Mouse (Mus musculus) neural tube, embryonic 11.5 days (tissue): Measurements from ENCODE around the gene Kcnq2. TPM values are rescaled to one million over a fixed set of nuclear protein-coding genes. Genes with fewer than 3 reads are reported as not detected.

ENCODE experiments used
- ATAC-seq: fragments of 200-750 bp; cut with Nextera tagmentation; 2 replicates; pipeline ENCODE4 v1.8.0; 2017; ENCODE audit warnings: moderate number of reproducible peaks, mild to moderate bottlenecking, moderate TSS enrichment, moderate library complexity; ENCODE audit not compliant: insufficient read depth, low FRiP score, low TSS enrichment
- DNase-seq: peaks from one replicate; pipeline ENCODE4 v3.0.0-alpha.2; 2015; ENCODE audit warnings: low spot score
- H3K27ac ChIP-seq: fragments of 300-500 bp; sonication (generic); 2 replicates; pipeline ENCODE4 v1.5.1; 2014; ENCODE audit warnings: low read depth, mild to moderate bottlenecking, low read length
- H3K27me3 ChIP-seq: fragments of 300-500 bp; sonication (generic); 2 replicates; pipeline ENCODE4 v1.6.1; 2014; ENCODE audit warnings: mild to moderate bottlenecking, low read length, mixed read lengths; ENCODE audit not compliant: control insufficient read depth, insufficient read depth
- H3K36me3 ChIP-seq: fragments of 300-500 bp; sonication (generic); 2 replicates; pipeline ENCODE4 v1.6.1; 2014; ENCODE audit warnings: mild to moderate bottlenecking, low read length, moderate library complexity, mixed read lengths; ENCODE audit not compliant: control insufficient read depth, insufficient read depth
- H3K4me1 ChIP-seq: fragments of 300-500 bp; sonication (generic); 2 replicates; pipeline ENCODE4 v1.6.1; 2014; ENCODE audit warnings: low read length, mixed read lengths; ENCODE audit not compliant: control insufficient read depth, insufficient read depth
- H3K4me2 ChIP-seq: fragments of 300-500 bp; sonication (generic); 2 replicates; pipeline ENCODE4 v1.6.1; 2014; ENCODE audit warnings: low read depth, mild to moderate bottlenecking, moderate library complexity
- H3K4me3 ChIP-seq: fragments of 300-500 bp; sonication (generic); 2 replicates; pipeline ENCODE4 v1.5.1; 2014; ENCODE audit warnings: low read depth, low read length
- H3K9ac ChIP-seq: fragments of 300-500 bp; sonication (generic); 2 replicates; pipeline ENCODE4 v1.6.1; 2014; ENCODE audit warnings: mild to moderate bottlenecking, low read length
- H3K9me3 ChIP-seq: fragments of 300-500 bp; sonication (generic); 2 replicates; pipeline ENCODE4 v1.6.1; 2016; ENCODE audit warnings: low read length; ENCODE audit not compliant: control insufficient read depth
- WGBS: fragments of 180-500 bp; shearing (Covaris S2); extraction: QIAGEN DNeasy Blood & Tissue Kit; methylation state at CpG from one replicate; pipeline ENCODE4 v1.1.7; 2014; 5-methylcytosine and 5-hydroxymethylcytosine counted together
- polyA plus RNA-seq: library from polyadenylated mRNA; unstranded; fragments of >200 nt; fragmentation: Nextera tagmentation; extraction: Ambion mirVana; gene quantifications from 2 replicates; pipeline ENCODE4 v1.2.1, GENCODE M21; 2014

Gene Kcnq2
- polyA plus RNA-seq, 1 experiment from 2014 or later: 17.1 TPM

GRCm38 (mm10) chr2:181158471-181158870 is 23.4 kb upstream of the Kcnq2 start:
- no peak overlapping the region for H3K27ac ChIP-seq
- DNase-seq: no peak
- 96% methylated on average over 2 of the region's 2 CpGs for WGBS
- H3K9me3 ChIP-seq: no peaks in the 10 kb centered on the region
- H3K27me3 ChIP-seq: peaks cover 31% of the 10 kb centered on the region
- H3K4me2 ChIP-seq: no peak overlapping the region
- H3K9ac ChIP-seq: no peak overlapping the region
- ATAC-seq: no peak
- H3K36me3 ChIP-seq: no peaks in the 10 kb centered on the region
- H3K4me3 ChIP-seq: no peak overlapping the region
- peaks cover 8% of the 10 kb centered on the region for H3K4me1 ChIP-seq

GRCm38 (mm10) chr2:181157716-181158302 is 22.7 kb upstream of the Kcnq2 start:
- Histone ChIP-seq H3K9ac (no peak overlapping the region), H3K4me1 (peaks cover 8% of the 10 kb centered on the region), H3K4me2 (no peak overlapping the region), H3K4me3 (no peak overlapping the region), H3K27ac (no peak overlapping the region), H3K27me3 (peaks cover 31% of the 10 kb centered on the region), H3K9me3 (no peaks in the 10 kb centered on the region), H3K36me3 (no peaks in the 10 kb centered on the region)
- 79% methylated on average over 6 of the region's 6 CpGs for WGBS
- ATAC-seq (no peak), DNase-seq (no peak)

GRCm38 (mm10) chr2:181157180-181157579 is 22.1 kb upstream of the Kcnq2 start:
- DNase-seq: no peak
- Histone ChIP-seq H3K9ac (peak overlapping the region; percentile 33), H3K27ac (peak overlapping the region; percentile 49; the same call in 1 of the 2 replicates), H3K36me3 (no peaks in the 10 kb centered on the region), H3K4me3 (peak overlapping the region; percentile 25; the same call in 1 of the 2 replicates), H3K4me2 (peak overlapping the region; percentile 45), H3K27me3 (peaks cover 31% of the 10 kb centered on the region), H3K9me3 (no peaks in the 10 kb centered on the region), H3K4me1 (peaks cover 8% of the 10 kb centered on the region)
- ATAC-seq: no peak
- WGBS: 83% methylated on average over 4 of the region's 4 CpGs

- DNase-seq (peak; percentile 58), ATAC-seq (peak; percentile 48)
- H3K27me3 ChIP-seq: peaks cover 31% of the 10 kb centered on the region
- H3K9me3 ChIP-seq: no peaks in the 10 kb centered on the region
- WGBS: 5% methylated on average over 55 of the region's 55 CpGs
- peak within 1 kb of the TSS; percentile 45 for H3K4me2 ChIP-seq
- no peaks in the 10 kb centered on the region for H3K36me3 ChIP-seq
- H3K9ac ChIP-seq: peak within 1 kb of the TSS; percentile 33
- peak within 1 kb of the TSS; percentile 49; the same call in 1 of the 2 replicates for H3K27ac ChIP-seq
- H3K4me1 ChIP-seq: peaks cover 8% of the 10 kb centered on the region
- peak within 1 kb of the TSS; percentile 25 for H3K4me3 ChIP-seq
Observed at GRCm38 (mm10) chr2:181156248-181157121, 21.4 kb upstream of the Kcnq2 start, which contains the start of gene Eef1a2. Eef1a2 (minus strand) TSS chr2:181157014.

GRCm38 (mm10) chr2:181155801-181156200 is 20.7 kb upstream of the Kcnq2 start:
- peaks cover 8% of the 10 kb centered on the region for H3K4me1 ChIP-seq
- H3K9ac ChIP-seq: peak overlapping the region; percentile 33; the same call in 1 of the 2 replicates
- H3K36me3 ChIP-seq: no peaks in the 10 kb centered on the region
- H3K4me3 ChIP-seq: peak overlapping the region; percentile 25
- peak overlapping the region; percentile 45 for H3K4me2 ChIP-seq
- no peak for ATAC-seq
- DNase-seq: no peak
- WGBS: 60% methylated on average over 4 of the region's 4 CpGs
- peaks cover 31% of the 10 kb centered on the region for H3K27me3 ChIP-seq
- no peaks in the 10 kb centered on the region for H3K9me3 ChIP-seq
- no peak overlapping the region for H3K27ac ChIP-seq

DNA sequence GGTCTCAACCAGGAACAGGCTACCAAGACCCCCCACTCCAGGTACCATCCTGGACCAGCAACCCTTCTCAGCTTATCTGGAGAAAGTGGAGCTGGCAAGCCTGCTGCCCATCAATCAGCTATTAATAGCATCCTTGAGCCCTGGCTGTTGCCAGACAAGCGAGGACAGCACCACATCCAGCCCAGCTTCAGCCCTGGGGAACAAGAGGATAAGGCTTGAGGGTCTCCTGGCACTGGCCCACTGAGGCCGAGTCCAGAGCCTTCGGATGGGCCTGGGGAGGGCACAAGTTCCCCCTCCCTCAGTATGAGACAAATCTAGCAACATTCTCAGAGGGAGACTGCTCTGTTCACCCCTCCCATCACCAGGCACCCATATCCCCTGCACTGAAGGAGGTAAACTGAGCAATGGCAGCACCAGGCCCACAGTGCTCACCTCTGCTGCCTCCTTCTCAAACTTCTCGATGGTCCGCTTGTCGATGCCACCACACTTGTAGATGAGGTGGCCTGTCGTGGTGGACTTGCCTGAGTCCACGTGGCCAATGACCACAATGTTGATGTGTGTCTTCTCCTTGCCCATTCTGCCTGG is 19.8 kb upstream of the Kcnq2 start:
- Histone ChIP-seq H3K27me3 (peaks cover 31% of the 10 kb centered on the region), H3K9me3 (no peaks in the 10 kb centered on the region)
- ATAC-seq: no peak

GRCm38 (mm10) chr2:181154361-181154760 is 19.3 kb upstream of the Kcnq2 start:
- H3K9ac ChIP-seq: no peak overlapping the region
- H3K36me3 ChIP-seq: no peaks in the 10 kb centered on the region

More for the DNA sequence above, 19.8 kb upstream of the Kcnq2 start:
- H3K4me3 ChIP-seq: no peak overlapping the region
- peaks cover 6% of the 10 kb centered on the region for H3K4me1 ChIP-seq
- no peak overlapping the region for H3K4me2 ChIP-seq
- H3K27ac ChIP-seq: no peak overlapping the region
- WGBS: 82% methylated on average over 8 of the region's 8 CpGs
- no peak for DNase-seq
- H3K36me3 ChIP-seq: no peaks in the 10 kb centered on the region
- no peak overlapping the region for H3K9ac ChIP-seq

GRCm38 (mm10) chr2:181153837-181154236 is 18.7 kb upstream of the Kcnq2 start:
- H3K9ac ChIP-seq: no peak overlapping the region
- H3K9me3 ChIP-seq: no peaks in the 10 kb centered on the region
- WGBS: 8% methylated on average over 1 of the region's 1 CpGs
- no peak overlapping the region for H3K4me3 ChIP-seq
- H3K27me3 ChIP-seq: peaks cover 31% of the 10 kb centered on the region
- H3K27ac ChIP-seq: no peak overlapping the region
- no peak for DNase-seq
- H3K4me1 ChIP-seq: no peaks in the 10 kb centered on the region
- no peaks in the 10 kb centered on the region for H3K36me3 ChIP-seq
- H3K4me2 ChIP-seq: no peak overlapping the region
- ATAC-seq: no peak

More at GRCm38 (mm10) chr2:181154361-181154760, 19.3 kb upstream of the Kcnq2 start:
- 89% methylated on average over 3 of the region's 3 CpGs for WGBS
- peaks cover under 1% of the 10 kb centered on the region; the same call in 1 of the 2 replicates for H3K4me1 ChIP-seq
- no peaks in the 10 kb centered on the region for H3K9me3 ChIP-seq
- peaks cover 31% of the 10 kb centered on the region for H3K27me3 ChIP-seq
- ATAC-seq (no peak), DNase-seq (no peak)
- no peak overlapping the region for H3K27ac ChIP-seq
- H3K4me3 ChIP-seq: no peak overlapping the region
- H3K4me2 ChIP-seq: no peak overlapping the region
